Mouse (Mus musculus) heart, postnatal 14 days (tissue): ENCODE measurements at regions not wholly inside any gene's neighbourhood (a gene's known extent, or its start where the extent isn't known, plus 50 kb on each side); places are given as distances from the start of the nearest gene placed in this dataset.

ENCODE experiments used
- DNase-seq, 2 experiments: peaks; one replicate each; pipeline ENCODE4 v3.0.0; 2021 to 2022
- intact Hi-C: fragments of 180-260 bp; cut with DNase I; formaldehyde crosslinking; loops from one replicate; pipeline ENCODE4 v1.15.1; 2025

- intact Hi-C loops = no loop called here
- DNase-seq = no peak
Observed at GRCm38 (mm10) chr14:105647166-105647565, 249.5 kb downstream of the Spry2 start.

- intact Hi-C loops = no loop called here
- DNase-seq = no peak
Observed at GRCm38 (mm10) chr14:105644428-105644827, 252.2 kb downstream of the Spry2 start.

GRCm38 (mm10) chr14:105643285-105643957 lies 253.2 kb downstream of the Spry2 start:
- intact Hi-C loops = no loop called here
- no peak for DNase-seq

GRCm38 (mm10) chr14:105632335-105632734 lies 264.3 kb downstream of the Spry2 start:
- DNase-seq = no peak
- intact Hi-C loops = no loop called here

GRCm38 (mm10) chr14:105631681-105632031 lies 265.0 kb downstream of the Spry2 start:
- intact Hi-C loops = no loop called here
- no peak for DNase-seq

GRCm38 (mm10) chr14:105630867-105631680 lies 265.5 kb downstream of the Spry2 start:
- intact Hi-C loops = no loop called here
- no peak for DNase-seq

- no peak for DNase-seq
- intact Hi-C loops = no loop called here
Observed at GRCm38 (mm10) chr14:105630444-105630843, 266.2 kb downstream of the Spry2 start.

GRCm38 (mm10) chr14:105628673-105629072 lies 267.9 kb downstream of the Spry2 start:
- no peak for DNase-seq
- intact Hi-C loops = no loop called here

- DNase-seq = no peak
- intact Hi-C loops = no loop called here
Observed at GRCm38 (mm10) chr14:105624387-105624786, 272.2 kb downstream of the Spry2 start.

- no peak for DNase-seq
- intact Hi-C loops = no loop called here
Observed at GRCm38 (mm10) chr14:105622166-105622565, 274.5 kb downstream of the Spry2 start.

- peak in 1 of 2 experiments; percentile 18 for DNase-seq
- intact Hi-C loops = no loop called here
Observed at GRCm38 (mm10) chr14:105621124-105621523, 275.5 kb downstream of the Spry2 start.

- intact Hi-C loops = no loop called here
- no peak for DNase-seq
Observed at GRCm38 (mm10) chr14:105619449-105619848, 277.2 kb downstream of the Spry2 start.

GRCm38 (mm10) chr14:105615766-105616165 lies 280.9 kb downstream of the Spry2 start:
- DNase-seq = peak in 1 of 2 experiments; percentile 5
- intact Hi-C loops = no loop called here

- DNase-seq = no peak
- intact Hi-C loops = no loop called here
Observed at GRCm38 (mm10) chr14:105612794-105613193, 283.8 kb downstream of the Spry2 start.

- intact Hi-C loops = no loop called here
- no peak for DNase-seq
Observed at GRCm38 (mm10) chr14:105608804-105609203, 287.8 kb downstream of the Spry2 start.

GRCm38 (mm10) chr14:105606551-105606950 lies 290.1 kb downstream of the Spry2 start:
- intact Hi-C loops = no loop called here

GRCm38 (mm10) chr14:105604451-105604850 lies 292.2 kb downstream of the Spry2 start:
- DNase-seq = no peak
- intact Hi-C loops = no loop called here

More at GRCm38 (mm10) chr14:105606551-105606950, 290.1 kb downstream of the Spry2 start:
- DNase-seq = no peak

GRCm38 (mm10) chr14:105603047-105603461 lies 293.6 kb downstream of the Spry2 start:
- no peak for DNase-seq
- intact Hi-C loops = no loop called here

GRCm38 (mm10) chr14:105599550-105600453 lies 296.8 kb downstream of the Spry2 start:
- intact Hi-C loops = loop anchor here (10.0 kb wide), 1 partner anchor 125 kb away; no protein-coding TSS in a partner anchor

GRCm38 (mm10) chr14:105589751-105590150 lies 306.9 kb downstream of the Spry2 start:
- intact Hi-C loops = loop anchor here (10.0 kb wide), 1 partner anchor 135 kb away; no protein-coding TSS in a partner anchor
- peak in 1 of 2 experiments; percentile 1 for DNase-seq

More at GRCm38 (mm10) chr14:105599550-105600453, 296.8 kb downstream of the Spry2 start:
- no peak for DNase-seq

GRCm38 (mm10) chr14:105589261-105589660 lies 307.4 kb downstream of the Spry2 start:
- DNase-seq = peak in 1 of 2 experiments; percentile 8
- intact Hi-C loops = no loop called here
